Mouse (Mus musculus): ENCODE measurements around the gene Elp6.

The Elp6 gene

DNA sequence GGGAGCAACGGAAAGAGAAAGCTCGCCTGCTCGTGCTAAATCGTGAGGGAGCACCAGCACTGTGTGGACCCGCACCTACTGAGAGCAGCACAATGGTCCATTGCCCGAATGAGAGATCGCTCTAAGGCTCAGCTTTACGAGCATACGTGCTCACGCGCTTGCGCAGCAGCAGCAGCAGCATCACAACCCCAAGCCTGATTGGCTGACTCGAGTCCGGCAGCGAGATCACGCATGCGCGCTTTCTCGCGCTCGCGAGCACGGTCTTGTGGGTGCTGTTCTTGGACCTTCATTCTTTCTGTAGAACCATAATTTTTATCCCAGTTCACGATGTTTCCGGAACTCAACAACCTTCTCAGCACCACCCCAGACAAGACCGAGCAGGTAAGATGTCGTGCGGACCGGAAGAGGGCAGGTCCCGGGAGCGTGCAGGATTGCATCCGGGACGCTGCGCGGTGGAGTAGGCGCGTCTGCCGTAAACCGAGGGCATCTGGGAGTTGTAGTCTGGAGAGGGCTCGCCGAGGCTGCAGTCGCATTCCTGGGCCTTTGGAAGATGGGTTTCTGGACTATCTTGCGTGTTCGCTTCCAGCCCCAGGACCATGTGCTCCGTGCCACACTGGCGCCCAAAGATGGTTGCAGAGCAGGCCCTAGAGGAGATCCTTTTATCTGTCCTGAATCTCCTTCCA is at the start of gene Elp6:
TSS of gene Elp6 (plus strand) at position 205 of the 683 bp plus-strand sequence.
- under 1% methylated on average over 46 of the region's 46 CpGs for WGBS

DNA sequence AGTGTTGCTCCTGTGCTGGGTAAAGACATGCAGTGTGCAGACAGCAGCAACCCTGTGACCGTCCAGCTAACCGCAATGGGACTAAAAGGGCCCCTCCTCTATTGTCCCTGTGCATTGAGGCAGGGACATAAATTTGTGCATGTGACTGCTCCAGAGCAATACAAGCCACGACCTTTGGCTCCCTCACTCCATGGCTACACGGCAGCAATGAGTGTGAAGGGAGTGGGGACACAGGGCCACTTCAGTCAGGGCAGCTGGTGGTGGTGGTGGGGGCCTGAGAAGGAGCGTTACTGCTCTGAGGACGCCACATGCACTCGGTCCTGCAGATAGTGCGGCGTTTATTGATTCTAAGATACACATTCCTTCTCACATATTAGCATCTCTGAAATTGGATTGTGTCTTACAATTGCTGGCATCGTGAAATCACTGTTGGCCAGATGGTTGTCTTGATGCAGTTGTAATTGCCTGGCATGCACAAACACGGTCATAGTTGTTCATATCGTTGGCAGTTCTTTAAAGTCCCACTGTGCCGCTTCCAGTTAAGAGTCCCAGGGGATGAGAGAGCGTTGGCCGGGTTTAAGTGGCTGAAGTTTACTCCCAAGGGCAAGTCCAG is 49.5 kb upstream of the Elp6 start:
- 29% methylated on average over 15 of the region's 15 CpGs for WGBS

DNA sequence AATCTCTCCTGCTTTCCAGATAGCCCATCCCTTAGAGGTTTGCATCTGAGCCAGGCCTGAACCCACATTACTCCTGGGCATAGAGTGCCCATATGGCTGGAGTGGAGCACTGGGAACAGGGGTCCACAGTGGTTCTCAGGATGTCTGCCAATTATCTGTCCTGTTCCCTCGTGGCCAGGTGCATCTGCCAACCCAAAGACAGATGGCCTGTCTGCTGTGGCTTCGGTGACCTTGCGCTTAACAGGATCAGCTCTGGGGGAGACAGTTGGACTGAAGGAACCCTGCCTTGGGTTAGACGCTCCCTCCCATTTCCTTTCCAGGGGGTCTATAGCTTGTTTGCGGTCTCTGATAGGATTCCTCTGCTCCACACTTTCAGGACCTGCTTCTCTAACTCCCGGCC is 46.3 kb upstream of the Elp6 start:
- 72% methylated on average over 6 of the region's 6 CpGs for WGBS

DNA sequence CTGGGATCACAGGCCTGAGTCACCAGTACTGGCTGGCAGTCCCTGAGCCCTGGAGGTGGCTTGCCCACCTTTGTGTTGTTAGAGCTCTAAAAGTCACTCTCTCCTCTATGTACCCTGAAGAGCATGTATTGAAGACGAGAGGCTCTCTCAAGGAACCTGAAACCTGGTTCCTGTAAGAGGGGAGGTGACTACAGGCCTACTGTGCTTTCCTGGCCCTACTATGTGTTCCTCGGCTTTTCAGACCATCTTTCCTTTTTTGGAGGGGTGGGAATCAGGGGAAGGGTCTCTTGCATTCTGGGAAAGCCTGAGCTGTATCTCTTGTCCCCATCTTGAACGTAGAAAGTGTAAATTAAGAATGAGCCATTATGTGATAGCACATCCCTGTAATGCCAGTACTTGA is 45.9 kb upstream of the Elp6 start:
- WGBS, result 90% methylated on average over 3 of the region's 3 CpGs

DNA sequence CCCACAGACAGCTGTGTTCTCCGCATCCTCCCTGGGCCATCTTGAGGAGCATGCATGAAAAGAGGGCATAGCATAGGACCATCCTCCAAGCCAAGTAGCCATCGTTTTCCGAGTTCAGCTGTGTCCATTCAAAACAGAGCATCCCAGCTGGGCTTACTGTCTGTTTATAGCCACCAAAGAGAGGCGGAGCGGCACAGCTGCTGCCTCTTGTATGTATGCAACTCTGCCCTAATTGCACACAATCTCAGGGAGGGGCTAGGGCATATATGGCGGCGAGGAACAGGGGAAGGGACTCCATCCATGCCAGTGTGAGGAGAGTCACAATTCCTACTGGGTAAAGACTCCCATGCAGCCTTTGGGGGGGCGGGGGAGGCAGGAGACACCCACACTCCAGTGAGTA is 41.8 kb upstream of the Elp6 start:
- WGBS, result 63% methylated on average over 8 of the region's 8 CpGs

DNA sequence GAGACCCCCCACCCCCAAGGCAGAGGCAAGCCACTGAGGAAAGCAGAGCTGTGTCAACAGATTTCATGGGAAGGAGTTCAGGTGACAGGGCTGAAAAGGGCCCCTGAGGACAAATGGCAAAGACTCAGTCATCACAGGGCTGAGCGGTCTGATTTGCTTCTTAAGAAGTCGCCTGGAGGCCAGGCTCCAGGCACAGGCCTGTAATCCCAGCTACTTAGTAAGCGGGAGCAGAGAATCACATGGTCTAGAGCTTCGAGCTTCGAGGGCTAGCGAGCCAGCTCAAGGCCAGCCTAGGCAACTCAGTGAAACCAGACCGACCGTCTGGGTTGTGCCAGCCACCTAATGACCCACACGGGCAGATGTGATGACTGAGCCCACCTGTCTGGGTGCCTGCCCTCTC is 40.0 kb upstream of the Elp6 start:
- 82% methylated on average over 9 of the region's 9 CpGs for WGBS

DNA sequence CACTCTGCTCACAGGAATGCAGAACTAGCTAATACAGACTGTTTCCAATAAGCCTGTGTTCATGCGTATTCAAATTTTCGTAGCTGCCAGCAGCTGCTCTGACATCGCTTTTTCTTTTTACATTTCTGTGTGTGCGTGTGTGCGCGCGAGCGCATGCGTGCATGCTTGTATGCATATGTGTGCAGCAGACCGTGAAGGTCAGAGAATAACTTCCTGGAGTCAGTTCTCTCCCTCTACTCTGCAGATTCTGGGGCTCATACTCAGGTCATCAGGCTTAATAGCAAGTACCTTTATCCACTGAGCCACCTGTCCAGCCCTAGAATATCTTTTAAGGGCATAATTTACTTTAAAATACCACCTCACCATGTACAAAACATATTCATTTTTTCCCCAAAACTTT is 36.6 kb upstream of the Elp6 start:
- 68% methylated on average over 10 of the region's 10 CpGs for WGBS

DNA sequence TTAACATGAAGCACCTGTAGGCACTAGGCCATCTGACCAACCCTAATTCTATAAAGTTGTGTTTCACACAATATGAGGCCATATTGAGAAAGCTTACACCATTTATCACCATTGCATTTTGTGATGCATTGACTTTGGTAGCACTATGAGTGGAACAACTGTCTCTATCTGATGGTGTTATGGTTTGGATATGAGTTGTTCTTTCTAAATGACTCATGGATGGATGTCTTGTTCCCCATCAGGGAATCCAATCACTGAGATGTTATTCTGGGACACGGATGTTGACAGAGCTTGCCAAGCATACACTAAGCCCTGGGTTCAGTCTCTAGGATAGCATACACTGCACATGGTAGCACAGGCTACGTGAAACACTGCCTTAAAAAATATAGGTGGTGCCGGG is 32.6 kb upstream of the Elp6 start:
- WGBS, result 75% methylated on average over 3 of the region's 3 CpGs

DNA sequence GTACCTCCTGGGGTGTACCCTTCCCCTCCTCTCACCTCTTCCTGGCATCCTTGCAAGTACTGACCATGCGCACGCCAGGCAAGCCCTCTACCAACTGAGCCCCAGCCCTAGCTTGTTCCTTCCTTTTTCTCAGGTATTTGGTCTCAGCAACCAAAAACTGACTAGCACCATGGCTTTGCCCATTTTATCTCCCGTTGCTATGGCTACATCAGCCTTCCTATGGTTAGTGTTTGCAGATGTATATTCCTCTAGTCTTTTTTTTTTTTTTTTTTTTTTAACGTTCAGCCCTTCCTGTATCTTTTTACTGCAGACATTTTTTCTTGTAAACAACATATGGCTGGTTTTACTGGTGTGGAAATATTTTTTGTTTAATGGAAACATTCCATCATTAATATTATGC is 31.5 kb upstream of the Elp6 start:
- 55% methylated on average over 4 of the region's 4 CpGs for WGBS

DNA sequence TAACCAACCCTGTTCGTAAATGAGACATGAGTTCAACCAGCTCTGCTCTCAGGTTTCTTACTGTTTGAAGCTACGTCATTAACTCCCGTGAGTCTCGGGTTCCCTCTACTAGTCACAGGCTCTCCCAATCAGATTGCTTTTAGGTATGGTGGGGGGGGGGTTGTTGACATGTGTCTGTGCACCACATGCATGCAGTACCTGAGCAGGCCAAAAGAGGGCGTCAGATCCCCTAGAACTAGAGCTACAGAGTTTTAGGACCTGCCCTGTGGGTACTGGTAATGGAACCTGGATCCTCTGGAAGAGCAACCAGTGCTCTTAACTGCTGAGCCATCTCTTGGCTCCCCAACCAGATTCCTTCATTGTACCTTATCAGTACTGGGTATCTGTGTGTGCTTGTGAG is 29.1 kb upstream of the Elp6 start:
- 82% methylated on average over 5 of the region's 5 CpGs for WGBS

DNA sequence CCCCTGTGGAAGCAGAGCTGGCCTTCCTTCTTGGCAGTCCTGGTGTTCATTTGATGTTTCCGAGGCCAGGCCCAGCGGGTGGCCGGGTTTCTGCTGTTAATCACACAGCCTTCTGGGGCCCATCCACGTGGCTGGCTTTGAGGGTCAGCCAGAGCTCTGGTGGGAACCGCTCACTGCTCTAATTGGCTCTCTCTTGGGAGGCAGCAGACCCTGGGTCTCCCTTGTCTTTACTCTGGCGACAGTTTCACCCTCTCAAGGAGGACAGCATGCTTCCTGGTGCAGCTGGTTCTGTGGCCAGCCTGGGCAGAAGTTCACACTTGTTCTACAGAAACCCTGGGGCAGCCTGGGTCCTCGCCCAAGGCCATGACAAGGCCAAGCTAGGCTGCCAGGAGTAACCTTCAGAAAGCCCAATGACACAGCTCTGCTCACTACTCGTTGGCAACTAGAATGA is 27.5 kb upstream of the Elp6 start:
- 62% methylated on average over 8 of the region's 8 CpGs for WGBS

DNA sequence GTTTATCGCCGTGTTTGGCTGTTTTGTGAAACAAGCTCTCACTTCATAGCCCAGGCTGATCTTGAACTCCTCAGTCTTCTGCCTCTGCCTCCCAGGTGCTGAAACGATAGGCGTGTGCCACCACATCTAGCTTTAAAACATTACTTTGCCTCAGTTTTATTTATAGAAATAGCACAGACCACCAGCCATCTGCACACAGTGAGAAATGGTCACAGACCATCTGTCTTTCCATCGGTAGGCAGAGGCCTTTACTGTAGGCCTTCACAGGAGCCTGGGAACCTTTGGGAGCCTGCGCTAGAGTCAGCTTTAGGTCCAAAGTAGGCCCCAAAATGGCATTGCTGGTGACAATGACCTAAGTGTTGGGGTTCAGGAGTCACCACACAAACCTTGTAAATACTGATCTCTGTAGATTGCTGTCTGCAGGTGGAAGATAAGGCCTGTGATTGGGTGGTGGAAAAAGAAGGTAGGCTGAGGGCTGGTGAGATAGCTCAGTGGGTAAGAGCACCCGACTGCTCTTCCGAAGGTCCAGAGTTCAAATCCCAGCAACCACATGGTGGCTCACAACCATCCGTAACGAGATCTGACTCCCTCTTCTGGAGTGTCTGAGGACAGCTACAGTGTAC is 20.8 kb upstream of the Elp6 start:
- WGBS, result 75% methylated on average over 10 of the region's 10 CpGs

DNA sequence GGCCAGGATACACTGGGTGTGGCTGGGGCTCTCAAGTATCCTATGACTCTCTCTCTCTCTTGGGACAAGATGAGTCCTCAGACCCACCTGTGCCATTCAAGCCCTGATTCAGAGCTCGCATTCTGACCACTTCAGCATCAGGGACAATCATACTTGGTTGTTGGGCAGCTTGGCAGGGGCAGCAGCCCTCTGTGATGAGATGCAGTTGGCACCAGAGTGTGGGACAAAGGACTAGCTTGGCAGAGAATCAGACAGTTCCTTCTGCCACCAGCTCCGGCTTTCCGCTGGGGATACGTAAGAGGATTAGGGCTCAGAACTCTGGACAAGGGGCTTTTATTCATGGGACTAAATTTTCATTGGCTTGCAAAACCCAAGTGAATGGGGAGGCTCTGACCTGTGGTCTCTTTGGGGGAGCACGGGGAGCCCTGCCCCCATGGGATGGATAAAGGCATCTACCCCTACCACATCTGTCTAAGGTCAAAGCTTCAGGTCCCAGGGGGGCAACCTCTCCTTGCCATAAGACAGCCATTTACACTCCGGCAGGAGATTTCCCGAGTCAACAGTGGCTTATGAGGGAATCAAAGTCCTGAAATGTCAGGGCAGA is 17.6 kb upstream of the Elp6 start:
- WGBS, result 50% methylated on average over 7 of the region's 7 CpGs

DNA sequence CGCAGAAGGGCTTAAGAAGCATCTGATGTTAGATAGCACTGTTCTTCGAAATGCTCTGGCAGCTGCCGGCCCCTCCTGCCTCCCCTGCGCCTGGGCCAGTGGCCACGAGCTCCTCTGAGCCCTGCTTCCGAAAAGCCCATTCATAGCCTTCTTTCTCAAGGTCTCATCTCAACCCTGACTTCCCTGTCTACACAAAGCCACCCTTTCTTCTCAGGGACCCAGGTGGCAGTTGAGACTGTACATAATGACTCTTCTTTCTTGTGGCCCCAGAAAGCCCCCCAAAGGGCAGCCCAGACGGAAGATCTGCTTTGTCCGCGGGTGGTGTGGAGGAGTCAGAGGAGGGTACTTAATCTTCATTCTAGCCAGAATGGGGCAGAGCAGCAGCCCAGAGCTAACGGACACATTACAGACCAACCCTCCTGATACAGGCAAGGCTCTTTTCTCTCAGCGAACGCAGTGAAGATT is 11.7 kb upstream of the Elp6 start:
- WGBS, result 48% methylated on average over 12 of the region's 12 CpGs

DNA sequence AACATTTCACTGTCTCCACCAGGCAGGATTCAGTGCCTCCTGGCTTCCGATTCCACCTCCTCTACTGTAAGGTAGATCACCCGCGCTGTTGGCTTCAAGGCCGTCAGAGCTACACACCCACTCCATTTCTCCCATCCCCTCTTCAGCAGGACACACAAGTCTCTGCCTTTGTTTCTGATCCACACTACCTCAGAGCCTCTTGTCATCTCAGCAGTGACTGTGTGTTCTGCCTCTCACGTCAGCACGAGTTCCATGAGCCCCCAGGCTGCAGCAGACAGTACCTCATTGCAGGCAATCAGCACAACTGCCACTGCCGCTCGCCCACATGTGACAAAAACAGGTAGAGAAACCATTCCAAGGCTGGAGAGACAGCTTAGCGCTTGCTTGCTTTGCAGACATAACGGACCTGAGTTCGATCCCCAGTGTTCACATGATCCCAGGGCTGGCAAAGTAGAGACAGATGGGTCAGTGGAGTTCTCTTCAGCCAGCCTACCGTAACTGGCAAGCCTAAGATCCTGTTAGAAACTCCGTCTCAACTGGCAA is 11.0 kb upstream of the Elp6 start:
- WGBS, result 56% methylated on average over 13 of the region's 13 CpGs

DNA sequence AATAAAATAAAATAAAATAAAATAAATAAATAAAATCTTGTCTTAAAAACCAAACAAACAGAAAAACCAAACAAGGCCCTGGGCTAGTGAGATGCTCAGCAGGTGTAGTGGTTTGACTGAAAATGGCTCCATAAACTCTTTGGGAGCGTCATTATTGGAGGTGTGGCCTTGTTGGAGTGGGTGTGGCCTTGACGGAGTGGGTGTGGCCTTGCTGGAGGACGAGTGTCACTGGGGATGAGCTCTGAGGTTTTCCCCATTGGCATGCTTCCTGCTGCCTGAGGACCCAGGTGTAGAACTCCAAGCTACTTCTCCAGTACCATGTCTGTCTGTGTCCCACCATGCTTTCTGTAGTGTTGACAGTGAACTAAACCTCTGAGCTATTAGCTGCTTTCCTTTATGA is 10.2 kb upstream of the Elp6 start:
- WGBS, result 46% methylated on average over 3 of the region's 3 CpGs

DNA sequence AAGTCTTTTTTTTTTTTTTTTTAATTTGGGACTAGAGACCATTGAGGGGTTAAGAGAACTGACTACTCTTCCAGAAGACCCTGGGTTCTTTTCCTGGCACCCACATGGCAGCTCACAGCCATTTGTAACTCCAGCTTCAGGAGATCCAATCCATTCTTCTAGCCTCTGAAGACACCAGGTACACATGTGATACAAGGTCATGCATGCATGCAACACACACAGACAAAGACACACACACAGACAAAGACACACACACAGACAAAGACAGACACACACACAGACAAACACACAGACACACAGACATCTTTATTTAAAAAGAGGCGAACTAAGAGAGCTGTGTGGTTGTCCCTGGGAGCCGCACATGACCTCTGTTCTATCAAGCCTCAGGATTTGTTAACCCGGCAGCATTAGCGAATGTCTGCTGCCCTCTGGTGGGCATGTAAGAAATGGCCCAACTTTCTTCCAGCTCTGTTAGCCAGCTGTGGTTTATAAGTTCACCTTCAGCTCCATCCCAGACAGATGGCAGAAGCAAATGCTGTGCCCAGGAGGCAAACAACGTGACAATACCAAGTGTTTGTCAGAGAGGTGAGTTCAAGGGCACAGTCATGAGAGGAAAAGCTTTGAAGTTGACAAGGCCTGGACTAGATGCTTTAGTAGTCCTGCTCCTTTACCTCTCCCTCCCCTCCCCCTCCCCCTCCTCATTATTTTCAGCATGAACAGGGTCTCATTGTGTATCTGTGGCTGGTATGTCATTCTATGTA is 7.9 kb upstream of the Elp6 start:
- WGBS, result 2% methylated on average over 5 of the region's 5 CpGs

DNA sequence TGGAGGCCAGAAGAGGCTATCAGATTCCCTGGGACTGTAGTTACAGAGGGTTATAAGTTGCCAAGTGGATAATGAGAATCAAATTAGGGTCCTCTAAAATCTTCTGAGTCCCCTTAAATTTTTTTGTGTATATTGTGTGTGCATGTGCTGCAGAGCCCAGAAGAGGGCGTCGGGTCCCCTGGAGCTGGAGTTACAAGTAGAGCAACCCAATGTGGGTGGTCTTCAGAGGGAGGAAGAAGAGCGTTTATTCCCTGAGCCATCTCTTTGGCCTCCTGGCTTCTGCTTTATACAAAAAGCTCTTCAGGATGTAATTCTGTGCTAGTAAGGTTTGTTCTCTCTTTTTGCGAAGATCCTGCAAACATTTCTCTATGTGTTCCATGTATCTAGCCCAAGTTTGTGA is 457 bp upstream of the Elp6 start:
- WGBS, result under 1% methylated on average over 4 of the region's 4 CpGs

DNA sequence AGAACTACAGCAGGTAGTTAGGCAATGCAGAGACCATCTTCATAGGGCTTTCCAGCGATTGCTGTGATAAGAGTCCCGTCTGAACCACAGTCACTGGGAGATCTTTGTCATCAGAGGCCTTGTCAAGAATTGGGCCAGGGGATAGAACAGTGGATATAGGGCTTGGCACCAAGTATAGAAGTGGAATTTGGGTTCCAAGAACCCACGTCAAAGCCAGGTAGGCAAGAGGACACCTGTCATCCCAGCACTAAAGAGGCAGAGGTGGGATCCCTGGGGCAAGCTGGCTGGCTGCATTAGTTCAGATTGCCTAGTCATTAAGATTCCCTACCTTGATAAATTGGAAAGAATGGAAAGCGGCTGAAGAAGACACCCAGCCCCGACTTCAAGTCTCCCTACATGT is 1.4 kb downstream of the Elp6 start:
- WGBS, result 94% methylated on average over 5 of the region's 5 CpGs

DNA sequence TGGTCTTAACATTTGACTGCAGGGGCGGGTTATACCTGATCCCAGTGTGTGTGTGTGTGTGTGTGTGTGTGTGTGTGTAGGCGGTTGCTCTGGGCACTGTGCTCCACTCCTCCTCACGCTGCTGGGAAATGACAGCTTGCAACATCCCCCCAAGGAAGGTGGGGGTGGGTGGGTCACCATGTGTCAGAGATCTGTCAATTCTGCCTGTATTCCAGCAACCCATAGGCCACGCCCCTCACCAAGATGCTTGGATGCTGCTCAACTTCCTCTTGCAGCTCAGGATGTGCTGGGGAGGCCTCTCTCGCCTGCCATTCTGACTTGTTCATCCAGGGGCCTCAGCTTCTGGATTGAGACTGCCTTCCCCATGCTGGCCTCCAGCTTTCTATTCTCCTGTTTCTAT is 9.7 kb downstream of the Elp6 start:
- WGBS, result 70% methylated on average over 5 of the region's 5 CpGs

DNA sequence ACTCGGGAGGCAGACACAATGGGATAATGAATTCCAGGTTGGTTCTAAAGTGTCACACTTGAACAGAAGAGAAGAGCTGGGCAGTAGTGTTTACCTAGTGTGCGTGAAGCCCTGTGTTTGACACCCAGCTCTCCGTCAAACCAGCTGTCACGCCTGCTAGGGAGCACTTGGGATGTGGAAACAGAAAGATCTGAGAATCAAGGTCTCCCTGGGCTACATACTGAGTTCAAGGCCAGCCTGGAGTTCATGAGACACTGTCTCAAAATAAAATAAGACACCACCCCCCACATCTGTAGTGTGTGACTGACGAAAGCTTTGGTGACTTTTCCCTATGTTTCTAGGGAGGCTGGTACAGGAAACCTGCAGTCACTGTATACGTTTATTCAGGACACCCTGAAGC is 10.4 kb downstream of the Elp6 start:
- WGBS, result 94% methylated on average over 6 of the region's 6 CpGs

DNA sequence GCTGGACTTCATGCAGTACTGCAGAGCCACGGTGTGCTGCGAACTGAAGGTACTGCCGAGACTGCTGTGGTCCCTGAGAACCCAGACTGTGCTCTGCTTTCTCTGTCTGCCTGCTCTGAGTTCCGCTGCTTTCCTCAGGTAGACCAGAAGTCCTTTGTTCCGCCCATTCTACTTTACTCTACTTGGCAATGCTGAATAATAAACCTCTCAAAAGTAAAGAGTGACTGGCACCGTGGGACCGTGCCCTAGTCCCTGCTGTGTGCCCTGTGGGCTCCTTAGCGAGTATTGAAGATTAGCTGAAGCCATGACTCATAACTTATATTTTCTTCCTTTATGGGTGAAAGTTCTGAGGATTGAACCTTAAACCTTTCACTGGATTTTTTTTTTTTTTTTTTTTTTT is 10.9 kb downstream of the Elp6 start:
- 96% methylated on average over 8 of the region's 8 CpGs for WGBS

Measured in cerebral cortex, adult 2 months (tissue).